Mouse (Mus musculus) neural tube, embryonic 13.5 days (tissue): Measurements from ENCODE around the gene Ttll3. TPM values are rescaled to one million over a fixed set of nuclear protein-coding genes. Genes with fewer than 3 reads are reported as not detected.

Source experiments
- ATAC-seq: fragments of 200-750 bp; cut with Nextera tagmentation; 2 replicates; pipeline ENCODE4 v1.8.0; 2017; ENCODE audit warnings: low read depth, mild to moderate bottlenecking, moderate TSS enrichment, moderate library complexity
- H3K27ac ChIP-seq: fragments of 300-500 bp; sonication (generic); replicated peaks from 2 replicates; pipeline ENCODE4 v1.5.1; 2015; ENCODE audit warnings: moderate library complexity, mild to moderate bottlenecking, inconsistent platforms
- H3K27me3 ChIP-seq: fragments of 300-500 bp; sonication (generic); 2 replicates; pipeline ENCODE4 v1.6.1; 2015; ENCODE audit warnings: mild to moderate bottlenecking, inconsistent platforms
- H3K36me3 ChIP-seq: fragments of 300-500 bp; sonication (generic); 2 replicates; pipeline ENCODE4 v1.6.1; 2015; ENCODE audit warnings: mild to moderate bottlenecking, inconsistent platforms
- H3K4me1 ChIP-seq: fragments of 300-500 bp; sonication (generic); replicated peaks from 2 replicates; pipeline ENCODE4 v1.6.1; 2015; ENCODE audit warnings: inconsistent platforms
- H3K4me2 ChIP-seq: fragments of 300-500 bp; sonication (generic); 2 replicates; pipeline ENCODE4 v1.6.1; 2015; ENCODE audit warnings: inconsistent platforms, mild to moderate bottlenecking, moderate library complexity
- H3K4me3 ChIP-seq: fragments of 300-500 bp; sonication (generic); 2 replicates; pipeline ENCODE4 v1.5.1; 2015; ENCODE audit warnings: mild to moderate bottlenecking, inconsistent platforms
- H3K9ac ChIP-seq: fragments of 300-500 bp; sonication (generic); 2 replicates; pipeline ENCODE4 v1.6.1; 2015; ENCODE audit warnings: moderate library complexity, mild to moderate bottlenecking, inconsistent platforms
- H3K9me3 ChIP-seq: fragments of 300-500 bp; sonication (generic); 2 replicates; pipeline ENCODE4 v1.6.1; 2016; ENCODE audit warnings: inconsistent platforms
- WGBS: fragments of 180-500 bp; shearing (Covaris S2); methylation state at CpG from one replicate; pipeline ENCODE4 v1.1.7; 2015; 5-methylcytosine and 5-hydroxymethylcytosine counted together
- microRNA-seq: library from miRNA; unstranded; fragments of <30 nt; microRNA quantifications from one replicate; pipeline ENCODE4, GENCODE M21; 2016
- polyA plus RNA-seq: library from polyadenylated mRNA; unstranded; fragments of >200 nt; fragmentation: Nextera tagmentation; extraction: Ambion mirVana; gene quantifications from 2 replicates; pipeline ENCODE4 v1.2.1, GENCODE M21; 2015

Gene Ttll3
- polyA plus RNA-seq, 1 experiment from 2014 or later = 9.9 TPM

DNA sequence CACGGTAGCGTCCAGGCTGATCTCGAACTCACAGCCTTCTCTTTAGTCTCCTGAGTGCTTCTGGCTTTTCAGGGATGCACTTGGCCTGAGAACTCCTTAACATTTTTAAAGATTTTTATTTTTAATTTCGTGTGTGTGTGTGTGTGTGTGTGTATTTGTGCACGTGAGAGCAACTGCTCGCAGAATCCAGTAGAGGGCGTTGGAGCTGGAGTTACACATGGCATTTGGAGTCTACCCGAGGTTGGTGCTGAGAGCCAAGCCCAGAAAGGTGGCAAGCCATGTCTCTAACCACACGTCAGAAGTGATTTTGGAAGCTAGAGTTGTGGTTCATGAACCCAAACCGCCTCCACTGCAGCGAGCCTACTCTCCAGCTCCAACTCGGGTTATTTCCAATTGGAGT lies 54.0 kb downstream of the Ttll3 start:
- no peaks in the 10 kb centered on the region for H3K27me3 ChIP-seq
- 0 out of 2 replicates have a peak overlapping the region, but pooled peaks have one; percentile 77 for H3K27ac ChIP-seq
- H3K9me3 ChIP-seq = no peaks in the 10 kb centered on the region
- H3K36me3 ChIP-seq = peaks cover 19% of the 10 kb centered on the region
- H3K4me1 ChIP-seq = peaks cover 13% of the 10 kb centered on the region
- H3K4me2 ChIP-seq = peak overlapping the region; percentile 77
- H3K4me3 ChIP-seq = peak overlapping the region; percentile 84
- peak overlapping the region; percentile 91 for H3K9ac ChIP-seq
- WGBS = 50% methylated on average over 12 of the region's 12 CpGs
- ATAC-seq = no peak

DNA sequence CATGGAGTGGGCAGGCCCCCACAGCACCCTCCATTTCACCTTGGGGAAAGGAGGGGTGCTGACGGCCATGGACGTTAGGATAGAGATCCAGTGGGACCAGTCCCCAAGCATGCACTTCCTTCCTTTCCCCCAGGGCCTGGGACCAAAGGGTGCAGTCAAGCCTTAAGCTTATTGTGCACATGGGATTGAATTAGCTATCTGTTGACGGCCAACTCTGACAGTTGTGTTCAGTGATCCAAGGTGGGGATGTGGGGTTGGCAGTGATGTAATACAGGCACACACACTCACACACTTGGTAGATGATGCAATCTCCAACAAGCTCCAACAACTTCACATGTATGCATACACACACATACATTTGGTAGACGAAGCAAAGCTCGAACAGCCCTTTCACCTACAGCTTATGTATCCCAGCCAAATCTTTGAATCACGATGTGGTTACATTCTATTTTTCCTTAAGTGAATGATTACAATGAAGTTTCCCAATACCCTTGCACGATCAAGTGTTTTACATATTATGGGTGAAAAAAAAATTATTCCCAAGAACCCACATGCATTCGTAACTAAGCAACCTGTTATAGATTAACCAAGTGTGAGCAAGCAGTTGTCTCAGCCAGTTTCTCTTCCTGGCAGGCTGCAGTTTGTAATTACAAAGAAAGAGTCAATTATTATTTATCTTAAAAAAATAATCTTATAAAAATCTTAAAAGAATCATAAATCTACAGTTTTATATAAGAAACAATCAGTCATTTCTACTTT lies 55.3 kb downstream of the Ttll3 start:
- H3K9ac ChIP-seq = no peak overlapping the region
- no peak overlapping the region for H3K4me2 ChIP-seq
- no peaks in the 10 kb centered on the region for H3K9me3 ChIP-seq
- H3K4me3 ChIP-seq = no peak overlapping the region
- WGBS = 84% methylated on average over 8 of the region's 8 CpGs
- ATAC-seq = no peak
- H3K27ac ChIP-seq = no peak overlapping the region
- peaks cover 13% of the 10 kb centered on the region for H3K4me1 ChIP-seq
- H3K27me3 ChIP-seq = no peaks in the 10 kb centered on the region
- H3K36me3 ChIP-seq = peaks cover 32% of the 10 kb centered on the region

DNA sequence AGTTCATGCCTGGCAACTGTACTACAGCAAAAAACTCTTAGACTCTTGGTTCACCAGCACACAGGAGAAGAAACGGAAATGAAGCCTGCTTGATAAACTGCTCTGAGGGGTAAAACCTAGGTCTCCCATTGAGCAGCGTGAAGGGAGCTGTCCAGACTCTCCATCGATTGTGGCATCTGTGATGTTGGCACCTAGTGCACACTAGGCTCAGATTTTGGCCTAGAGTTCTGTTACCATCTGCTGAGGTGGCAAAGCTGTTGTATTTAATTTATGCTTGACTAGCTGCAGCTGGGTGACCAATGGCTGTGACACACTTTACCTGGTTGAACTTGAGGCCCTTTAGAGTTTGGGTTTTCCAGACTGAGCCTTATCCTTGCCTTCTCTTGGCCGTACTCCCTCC lies 58.6 kb downstream of the Ttll3 start:
- peaks cover 10% of the 10 kb centered on the region for H3K4me1 ChIP-seq
- H3K4me2 ChIP-seq = no peak overlapping the region
- H3K4me3 ChIP-seq = no peak overlapping the region
- H3K36me3 ChIP-seq = peaks cover 35% of the 10 kb centered on the region
- 95% methylated on average over 4 of the region's 4 CpGs for WGBS
- H3K9me3 ChIP-seq = no peaks in the 10 kb centered on the region
- H3K27ac ChIP-seq = no peak overlapping the region
- no peaks in the 10 kb centered on the region for H3K27me3 ChIP-seq
- ATAC-seq = no peak
- no peak overlapping the region for H3K9ac ChIP-seq

DNA sequence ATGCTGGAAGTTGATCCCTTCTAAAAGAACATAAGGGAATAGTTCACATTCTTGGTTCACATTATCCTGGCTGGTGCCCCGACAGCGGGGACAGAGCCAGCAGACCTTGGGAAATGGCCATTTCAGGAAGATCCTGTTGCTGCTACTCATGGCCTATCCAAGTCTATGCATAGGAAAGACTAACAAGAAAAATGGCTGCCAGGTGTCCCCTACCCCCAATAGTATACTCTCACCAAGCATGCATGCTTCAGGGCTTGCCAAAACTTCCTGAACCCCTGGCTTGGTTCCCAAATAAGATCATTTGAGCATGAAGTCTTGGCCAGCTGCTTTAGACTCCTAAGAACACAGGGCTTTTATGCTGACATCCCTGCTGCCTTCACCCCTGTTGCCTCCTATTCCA lies 62.8 kb downstream of the Ttll3 start:
- no peaks in the 10 kb centered on the region for H3K27me3 ChIP-seq
- ATAC-seq = no peak
- 88% methylated on average over 2 of the region's 2 CpGs for WGBS
- H3K4me2 ChIP-seq = no peak overlapping the region
- no peak overlapping the region for H3K4me3 ChIP-seq
- no peak overlapping the region for H3K27ac ChIP-seq
- peaks cover 28% of the 10 kb centered on the region for H3K36me3 ChIP-seq
- no peaks in the 10 kb centered on the region for H3K9me3 ChIP-seq
- no peak overlapping the region for H3K9ac ChIP-seq
- no peaks in the 10 kb centered on the region for H3K4me1 ChIP-seq

- H3K27me3 ChIP-seq = no peaks in the 10 kb centered on the region
- H3K9ac ChIP-seq = no peak overlapping the region
- no peaks in the 10 kb centered on the region for H3K9me3 ChIP-seq
- no peaks in the 10 kb centered on the region for H3K36me3 ChIP-seq
- no peak for ATAC-seq
- no peak overlapping the region for H3K4me3 ChIP-seq
- WGBS = 63% methylated on average over 5 of the region's 5 CpGs
- H3K4me2 ChIP-seq = no peak overlapping the region
- H3K27ac ChIP-seq = no peak overlapping the region
- H3K4me1 ChIP-seq = no peaks in the 10 kb centered on the region
Observed at GRCm38 (mm10) chr6:113455007-113455406, 65.9 kb downstream of the Ttll3 start.

DNA sequence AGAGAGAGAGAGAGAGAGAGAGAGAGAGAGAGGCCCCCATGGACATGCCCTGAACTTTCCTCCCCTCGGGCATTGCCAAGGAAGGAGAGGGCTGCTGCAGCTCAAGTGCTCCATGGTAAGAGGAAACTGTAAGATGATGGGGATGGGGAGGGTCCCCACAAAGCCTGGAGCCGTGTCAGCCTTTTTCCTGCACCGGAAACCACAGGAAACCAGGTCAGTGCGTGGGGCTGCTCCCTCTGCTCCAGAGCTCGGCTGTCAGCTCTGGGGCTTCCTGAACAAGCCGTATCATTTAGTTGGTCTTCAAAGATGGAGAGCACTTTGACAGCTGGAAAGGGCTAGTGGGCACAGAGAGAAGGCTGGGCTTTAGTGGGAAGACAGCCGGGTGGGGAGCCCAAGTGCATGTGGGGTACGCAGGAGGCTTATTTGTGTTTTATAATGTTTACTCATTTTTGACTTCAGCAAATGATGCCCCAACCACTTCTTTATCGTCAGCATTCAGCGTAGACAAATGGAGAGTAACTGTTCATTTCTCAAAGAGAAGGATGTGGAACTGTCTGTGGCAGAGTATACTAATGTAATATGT lies 69.0 kb downstream of the Ttll3 start, which contains the start of gene Il17re:
Il17re (plus strand) TSS at position 533 of the 583 bp plus-strand sequence.
- Histone ChIP-seq H3K9ac (no peak within 1 kb of the TSS), H3K27ac (no peak within 1 kb of the TSS), H3K4me1 (no peaks in the 10 kb centered on the region), H3K36me3 (no peaks in the 10 kb centered on the region), H3K9me3 (no peaks in the 10 kb centered on the region), H3K4me3 (no peak within 1 kb of the TSS), H3K4me2 (no peak within 1 kb of the TSS), H3K27me3 (no peaks in the 10 kb centered on the region; the same call in 1 of the 2 replicates)
- 74% methylated on average over 10 of the region's 10 CpGs for WGBS
- no peak for ATAC-seq

GRCm38 (mm10) chr6:113458635-113459034 lies 69.6 kb downstream of the Ttll3 start:
- Histone ChIP-seq H3K36me3 (no peaks in the 10 kb centered on the region), H3K27me3 (no peaks in the 10 kb centered on the region; the same call in 1 of the 2 replicates), H3K9ac (no peak overlapping the region), H3K27ac (no peak overlapping the region), H3K4me3 (no peak overlapping the region), H3K4me2 (no peak overlapping the region), H3K9me3 (no peaks in the 10 kb centered on the region), H3K4me1 (no peaks in the 10 kb centered on the region)
- 64% methylated on average over 10 of the region's 10 CpGs for WGBS
- ATAC-seq = no peak

GRCm38 (mm10) chr6:113464040-113464439 lies 75.0 kb downstream of the Ttll3 start:
- ATAC-seq = no peak; the same call in 1 of the 2 replicates

More at GRCm38 (mm10) chr6:113464040-113464439, 75.0 kb downstream of the Ttll3 start:
- WGBS = 71% methylated on average over 7 of the region's 7 CpGs
- Histone ChIP-seq H3K9me3 (no peaks in the 10 kb centered on the region), H3K27ac (peak overlapping the region; percentile 42), H3K27me3 (peaks cover 4% of the 10 kb centered on the region; the same call in 1 of the 2 replicates), H3K4me3 (no peak overlapping the region), H3K9ac (no peak overlapping the region), H3K4me1 (0 out of 2 replicates have a peak, but pooled peaks cover 5% of the 10 kb centered on the region), H3K4me2 (no peak overlapping the region), H3K36me3 (no peaks in the 10 kb centered on the region)

Small RNA genes within 50 kb of the gene (microRNA-seq; reads per million reads assigned to microRNA genes)
- not detected for gene Gm24387

Other genes with a start within 250 kb of the Ttll3 start
- 47.1 and 49.3 TPM in 2 replicates for gene Lhfpl4, start 193.9 kb upstream of the Ttll3 start, polyA plus RNA-seq
- 36.8 and 37.0 TPM in 2 replicates for gene Mtmr14, start 151.4 kb upstream of the Ttll3 start, polyA plus RNA-seq
- gene Cpne9, start 107.0 kb upstream of the Ttll3 start, polyA plus RNA-seq = 0.31 and 0.58 TPM in 2 replicates
- gene Brpf1, start 82.1 kb upstream of the Ttll3 start, polyA plus RNA-seq = 16.7 and 16.8 TPM in 2 replicates
- 9.0 and 10.2 TPM in 2 replicates for gene Ogg1, start 62.3 kb upstream of the Ttll3 start, polyA plus RNA-seq
- 76.4 and 78.0 TPM in 2 replicates for gene Camk1, start 45.3 kb upstream of the Ttll3 start, polyA plus RNA-seq
- 63.8 and 64.5 TPM in 2 replicates for gene Tada3, start 11.4 kb upstream of the Ttll3 start, polyA plus RNA-seq
- 375 and 421 TPM in 2 replicates for gene Arpc4, start 11.1 kb upstream of the Ttll3 start, polyA plus RNA-seq
- gene Rpusd3, start 30.1 kb downstream of the Ttll3 start, polyA plus RNA-seq = 19.2 and 19.7 TPM in 2 replicates
- not detected in 2 replicates for gene Cidec, start 46.5 kb downstream of the Ttll3 start, polyA plus RNA-seq
- 91.8 and 95.8 TPM in 2 replicates for gene Jagn1, start 53.3 kb downstream of the Ttll3 start, polyA plus RNA-seq
- 0.37 and 0.38 TPM in 2 replicates for gene Il17re, start 69.2 kb downstream of the Ttll3 start, polyA plus RNA-seq
- gene Il17rc, start 82.2 kb downstream of the Ttll3 start, polyA plus RNA-seq = 2.1 and 2.9 TPM in 2 replicates
- 78.9 and 79.0 TPM in 2 replicates for gene Creld1, start 94.0 kb downstream of the Ttll3 start, polyA plus RNA-seq
- 5.2 and 5.6 TPM in 2 replicates for gene Prrt3, start 112.7 kb downstream of the Ttll3 start, polyA plus RNA-seq
- 103 and 108 TPM in 2 replicates for gene Emc3, start 142.4 kb downstream of the Ttll3 start, polyA plus RNA-seq
- gene Fancd2, start 142.4 kb downstream of the Ttll3 start, polyA plus RNA-seq = 1.8 and 2.1 TPM in 2 replicates
- gene Fancd2os, start 211.5 kb downstream of the Ttll3 start, polyA plus RNA-seq = 0.18 TPM in 1 of 2 replicates, not detected in the other
- gene Brk1, start 215.5 kb downstream of the Ttll3 start, polyA plus RNA-seq = 241 and 242 TPM in 2 replicates
- gene Vhl, start 234.7 kb downstream of the Ttll3 start, polyA plus RNA-seq = 65.9 and 66.8 TPM in 2 replicates
- gene Irak2, start 249.2 kb downstream of the Ttll3 start, polyA plus RNA-seq = 2.5 and 2.7 TPM in 2 replicates